Mouse (Mus musculus): ENCODE data around the gene Snx14. TPM values are rescaled to one million over a fixed set of nuclear protein-coding genes. Genes with fewer than 3 reads are reported as not detected.
A peak's percentile ranks its signal among the peaks of the same experiment; 100 is the strongest.

Snx14 gene
- polyA plus RNA-seq, 1 experiment from 2014 or later = 23.2 TPM

GRCm38 (mm10) chr9:88438237-88438554, 562 bp downstream of the Snx14 start:
- peak overlapping the region; percentile 83 for H3K4me2 ChIP-seq
- H3K27me3 ChIP-seq = no peaks in the 10 kb centered on the region
- H3K4me1 ChIP-seq (replicated peaks) = peaks cover 7% of the 10 kb centered on the region; the same call in 1 of the 2 replicates
- 1% methylated on average over 15 of the region's 15 CpGs for WGBS
- H3K9me3 ChIP-seq = no peaks in the 10 kb centered on the region
- ATAC-seq (ENCODE audit: insufficient number of reproducible peaks, insufficient read depth, low FRiP score, low TSS enrichment, low read depth) = no peak
- H3K9ac ChIP-seq (replicated peaks) = peak overlapping the region; percentile 78
- H3K27ac ChIP-seq = peak overlapping the region; percentile 84
- peak overlapping the region; percentile 67 for H3K4me3 ChIP-seq (replicated peaks)
- H3K36me3 ChIP-seq = no peaks in the 10 kb centered on the region

- WGBS = 56% methylated on average over 10 of the region's 10 CpGs
- Histone ChIP-seq H3K4me1 (replicated peaks) (peaks cover 7% of the 10 kb centered on the region; the same call in 1 of the 2 replicates), H3K4me3 (replicated peaks) (peak overlapping the region; percentile 67), H3K4me2 (peak overlapping the region; percentile 83), H3K9me3 (no peaks in the 10 kb centered on the region), H3K27ac (no peak overlapping the region), H3K36me3 (no peaks in the 10 kb centered on the region), H3K27me3 (no peaks in the 10 kb centered on the region), H3K9ac (replicated peaks) (peak overlapping the region; percentile 78)
- ATAC-seq (ENCODE audit: insufficient number of reproducible peaks, insufficient read depth, low FRiP score, low TSS enrichment, low read depth) = no peak
Measured at GRCm38 (mm10) chr9:88437342-88438236, 1.2 kb downstream of the Snx14 start.

GRCm38 (mm10) chr9:88424356-88424755, 14.4 kb downstream of the Snx14 start:
- Histone ChIP-seq H3K27me3 (no peaks in the 10 kb centered on the region), H3K4me3 (replicated peaks) (no peak overlapping the region), H3K36me3 (peaks cover 23% of the 10 kb centered on the region; the same call in 1 of the 2 replicates), H3K9me3 (no peaks in the 10 kb centered on the region), H3K4me2 (no peak overlapping the region), H3K9ac (replicated peaks) (no peak overlapping the region), H3K27ac (no peak overlapping the region), H3K4me1 (replicated peaks) (no peaks in the 10 kb centered on the region)
- ATAC-seq (ENCODE audit: insufficient number of reproducible peaks, insufficient read depth, low FRiP score, low TSS enrichment, low read depth) = no peak
- 83% methylated on average over 2 of the region's 2 CpGs for WGBS

GRCm38 (mm10) chr9:88422428-88422827, 16.3 kb downstream of the Snx14 start:
- 94% methylated on average over 4 of the region's 4 CpGs for WGBS

GRCm38 (mm10) chr9:88416752-88417151, 22.0 kb downstream of the Snx14 start:
- no peak for ATAC-seq (ENCODE audit: insufficient number of reproducible peaks, insufficient read depth, low FRiP score, low TSS enrichment, low read depth)
- Histone ChIP-seq H3K4me2 (no peak overlapping the region), H3K9ac (replicated peaks) (no peak overlapping the region), H3K4me3 (replicated peaks) (no peak overlapping the region), H3K27ac (no peak overlapping the region), H3K27me3 (no peaks in the 10 kb centered on the region), H3K4me1 (replicated peaks) (no peaks in the 10 kb centered on the region), H3K9me3 (no peaks in the 10 kb centered on the region), H3K36me3 (peaks cover 25% of the 10 kb centered on the region; the same call in 1 of the 2 replicates)
- WGBS = 67% methylated on average over 1 of the region's 1 CpGs

More at GRCm38 (mm10) chr9:88422428-88422827, 16.3 kb downstream of the Snx14 start:
- H3K9me3 ChIP-seq = no peaks in the 10 kb centered on the region
- no peak overlapping the region for H3K4me2 ChIP-seq
- H3K4me1 ChIP-seq (replicated peaks) = no peaks in the 10 kb centered on the region
- H3K36me3 ChIP-seq = peaks cover 26% of the 10 kb centered on the region; the same call in 1 of the 2 replicates
- H3K9ac ChIP-seq (replicated peaks) = no peak overlapping the region
- H3K27me3 ChIP-seq = no peaks in the 10 kb centered on the region
- H3K27ac ChIP-seq = no peak overlapping the region
- H3K4me3 ChIP-seq (replicated peaks) = no peak overlapping the region
- no peak for ATAC-seq (ENCODE audit: insufficient number of reproducible peaks, insufficient read depth, low FRiP score, low TSS enrichment, low read depth)

GRCm38 (mm10) chr9:88409978-88410377, 28.8 kb downstream of the Snx14 start:
- no peak for ATAC-seq (ENCODE audit: insufficient number of reproducible peaks, insufficient read depth, low FRiP score, low TSS enrichment, low read depth)
- 81% methylated on average over 2 of the region's 2 CpGs for WGBS
- Histone ChIP-seq H3K9ac (replicated peaks) (no peak overlapping the region), H3K4me2 (no peak overlapping the region), H3K4me3 (replicated peaks) (no peak overlapping the region), H3K36me3 (peaks cover 14% of the 10 kb centered on the region; the same call in 1 of the 2 replicates), H3K4me1 (replicated peaks) (no peaks in the 10 kb centered on the region), H3K27ac (no peak overlapping the region), H3K27me3 (no peaks in the 10 kb centered on the region), H3K9me3 (no peaks in the 10 kb centered on the region)

GRCm38 (mm10) chr9:88404515-88404914, 34.2 kb downstream of the Snx14 start:
- Histone ChIP-seq H3K9me3 (no peaks in the 10 kb centered on the region), H3K27me3 (no peaks in the 10 kb centered on the region), H3K4me3 (replicated peaks) (no peak overlapping the region), H3K27ac (no peak overlapping the region), H3K4me1 (replicated peaks) (no peaks in the 10 kb centered on the region), H3K9ac (replicated peaks) (no peak overlapping the region), H3K36me3 (peaks cover 27% of the 10 kb centered on the region), H3K4me2 (no peak overlapping the region)
- no peak for ATAC-seq (ENCODE audit: insufficient number of reproducible peaks, insufficient read depth, low FRiP score, low TSS enrichment, low read depth)
- 92% methylated on average over 6 of the region's 6 CpGs for whole genome bisulfite sequencing

- no peaks in the 10 kb centered on the region for H3K4me1 ChIP-seq (replicated peaks)
- no peaks in the 10 kb centered on the region for H3K27me3 ChIP-seq
- H3K9ac ChIP-seq (replicated peaks) = no peak overlapping the region
- H3K27ac ChIP-seq = no peak overlapping the region
- H3K4me3 ChIP-seq (replicated peaks) = no peak overlapping the region
- H3K4me2 ChIP-seq = no peak overlapping the region
- no peak for ATAC-seq (ENCODE audit: insufficient number of reproducible peaks, insufficient read depth, low FRiP score, low TSS enrichment, low read depth)
- peaks cover 27% of the 10 kb centered on the region for H3K36me3 ChIP-seq
- H3K9me3 ChIP-seq = no peaks in the 10 kb centered on the region
- WGBS = 80% methylated on average over 10 of the region's 10 CpGs
Measured at GRCm38 (mm10) chr9:88404088-88404487, 34.7 kb downstream of the Snx14 start.

GRCm38 (mm10) chr9:88398461-88398860, 40.3 kb downstream of the Snx14 start:
- no peak overlapping the region for H3K27ac ChIP-seq
- H3K4me3 ChIP-seq (replicated peaks) = no peak overlapping the region
- no peaks in the 10 kb centered on the region for H3K4me1 ChIP-seq (replicated peaks)
- no peak overlapping the region for H3K4me2 ChIP-seq
- H3K27me3 ChIP-seq = no peaks in the 10 kb centered on the region
- 90% methylated on average over 1 of the region's 1 CpGs for WGBS
- no peak for ATAC-seq (ENCODE audit: insufficient number of reproducible peaks, insufficient read depth, low FRiP score, low TSS enrichment, low read depth)
- peaks cover 43% of the 10 kb centered on the region for H3K36me3 ChIP-seq
- H3K9me3 ChIP-seq = no peaks in the 10 kb centered on the region
- H3K9ac ChIP-seq (replicated peaks) = no peak overlapping the region

- Histone ChIP-seq H3K9ac (replicated peaks) (no peak overlapping the region), H3K27me3 (no peaks in the 10 kb centered on the region), H3K4me2 (no peak overlapping the region), H3K4me1 (replicated peaks) (no peaks in the 10 kb centered on the region), H3K4me3 (replicated peaks) (no peak overlapping the region), H3K36me3 (peaks cover 37% of the 10 kb centered on the region), H3K9me3 (no peaks in the 10 kb centered on the region), H3K27ac (no peak overlapping the region)
- 91% methylated on average over 8 of the region's 8 CpGs for WGBS
- no peak for ATAC-seq (ENCODE audit: insufficient number of reproducible peaks, insufficient read depth, low FRiP score, low TSS enrichment, low read depth)
Measured at GRCm38 (mm10) chr9:88394852-88395251, 43.9 kb downstream of the Snx14 start.

GRCm38 (mm10) chr9:88388826-88389225, 49.9 kb downstream of the Snx14 start:
- ATAC-seq (ENCODE audit: insufficient number of reproducible peaks, insufficient read depth, low FRiP score, low TSS enrichment, low read depth) = no peak
- WGBS = 76% methylated on average over 5 of the region's 5 CpGs
- no peak overlapping the region for H3K4me3 ChIP-seq (replicated peaks)

More at GRCm38 (mm10) chr9:88388826-88389225, 49.9 kb downstream of the Snx14 start:
- Histone ChIP-seq H3K9me3 (no peaks in the 10 kb centered on the region), H3K27ac (no peak overlapping the region), H3K9ac (replicated peaks) (no peak overlapping the region), H3K4me1 (replicated peaks) (no peaks in the 10 kb centered on the region), H3K27me3 (no peaks in the 10 kb centered on the region), H3K36me3 (peaks cover 35% of the 10 kb centered on the region), H3K4me2 (no peak overlapping the region)

All from limb, embryonic 12.5 days (tissue).